ENCODE assay signal across 8 mouse cellular contexts in the genomic region with DNA sequence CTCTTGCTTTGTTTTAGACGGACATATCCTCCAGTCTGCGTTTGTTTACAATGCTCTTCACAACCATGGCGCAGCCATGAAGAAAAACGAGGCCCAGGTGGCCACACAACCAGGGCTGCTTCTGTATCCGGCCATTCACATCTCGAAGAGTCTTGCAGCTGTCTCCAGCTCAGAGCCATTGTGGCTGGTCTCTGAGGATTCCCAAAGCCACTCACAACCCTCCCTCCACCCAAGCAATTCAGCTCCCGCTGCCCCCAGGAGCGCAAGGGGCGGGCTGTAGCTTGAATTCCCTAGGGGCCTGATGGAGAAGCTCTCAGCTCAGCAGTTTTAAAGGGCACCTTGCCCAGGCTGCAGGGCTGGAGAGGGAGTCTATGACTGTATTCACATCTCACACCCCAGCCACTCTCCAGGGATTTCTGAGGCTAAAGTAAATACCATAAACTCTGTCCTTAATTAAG. TPM values are rescaled to one million over a fixed set of nuclear protein-coding genes. Genes with fewer than 3 reads are reported as not detected.
DNase-seq lines count a peak whose midpoint lies in the region; ATAC-seq and TF ChIP-seq lines count a peak whose summit lies in the region.

No protein-coding gene starts in this region.

- peak; percentile 84 for DNase-seq in brain, embryonic 14.5 days (ENCODE audit: low read depth)
- DNase-seq in forebrain, postnatal 0 days, result peak; percentile 72
- DNase-seq in heart, postnatal 10 days, result peak; percentile 67 to 71
- peak; percentile 41 to 64 for DNase-seq in kidney, postnatal 25 days
- peak; percentile 61 for DNase-seq in mesoderm, embryonic 11.5 days (ENCODE audit: low read depth, low spot score)

- no peaks in the 10 kb centered on the region for H3K9me3 ChIP-seq in E14TG2a.4 (ENCODE audit: low read length)
- H3K9me3 ChIP-seq in forebrain, postnatal 0 days (ENCODE audit: low read length), result no peaks in the 10 kb centered on the region
- no peaks in the 10 kb centered on the region for H3K9me3 ChIP-seq in stomach, embryonic 14.5 days (ENCODE audit: control insufficient read depth, low read depth, low read length)

- H3K4me2 ChIP-seq in forebrain, postnatal 0 days (ENCODE audit: low read depth), result peak overlapping the region; percentile 19
- 0 out of 2 replicates have a peak overlapping the region, but pooled peaks have one; percentile 17 for H3K4me2 ChIP-seq in stomach, embryonic 14.5 days (replicated peaks; ENCODE audit: low read depth, low read length)

- TF ChIP-seq CTCF in E14TG2a.4 (conservative IDR thresholded peaks at IDR 0.05; ENCODE audit: low read length), result no peak
- no peak for TF ChIP-seq CTCF in brain, embryonic 14.5 days (IDR thresholded peaks at IDR 0.05; ENCODE audit: borderline replicate concordance, extremely low read depth, insufficient read depth, insufficient read length)
- no peak for TF ChIP-seq CTCF in forebrain, postnatal 0 days (IDR thresholded peaks at IDR 0.05; ENCODE audit: low read depth)

- H3K9ac ChIP-seq in forebrain, postnatal 0 days, result peak overlapping the region; percentile 15
- no peak overlapping the region for H3K9ac ChIP-seq in stomach, embryonic 14.5 days (replicated peaks; ENCODE audit: low read depth, low read length)

- H3K27ac ChIP-seq in forebrain, postnatal 0 days (ENCODE audit: low read depth, low read length), result peak overlapping the region; percentile 82
- peak overlapping the region; percentile 73 for H3K27ac ChIP-seq in stomach, embryonic 14.5 days (ENCODE audit: low read length)

- ATAC-seq in forebrain, postnatal 0 days, result peak; percentile 87
- peak; percentile 56; the same call in 1 of the 2 replicates for ATAC-seq in stomach, embryonic 14.5 days (ENCODE audit: insufficient number of reproducible peaks, insufficient read depth, low FRiP score, low read depth)
- no peak for ATAC-seq in granulocyte monocyte progenitor cell, adult 5-6 weeks (replicated peaks; ENCODE audit: poor library complexity, severe bottlenecking)

- H3K4me3 ChIP-seq in E14TG2a.4 (replicated peaks; ENCODE audit: low read length), result peak overlapping the region; percentile 66
- H3K4me3 ChIP-seq in forebrain, postnatal 0 days (ENCODE audit: low read depth, low read length), result no peak overlapping the region
- no peak overlapping the region for H3K4me3 ChIP-seq in stomach, embryonic 14.5 days (ENCODE audit: low read depth, low read length)

- no peak for TF ChIP-seq POLR2A in brain, embryonic 14.5 days (IDR thresholded peaks at IDR 0.05; ENCODE audit: borderline replicate concordance, extremely low read depth, insufficient read depth, insufficient read length, poor library complexity, severe bottlenecking)

- peaks cover 81% of the 10 kb centered on the region for H3K4me1 ChIP-seq in E14TG2a.4 (replicated peaks; ENCODE audit: low read depth, low read length)
- H3K4me1 ChIP-seq in forebrain, postnatal 0 days (ENCODE audit: insufficient read depth), result peaks cover 12% of the 10 kb centered on the region
- peaks cover 14% of the 10 kb centered on the region for H3K4me1 ChIP-seq in stomach, embryonic 14.5 days (ENCODE audit: control insufficient read depth, insufficient read depth, low read length)

- H3K36me3 ChIP-seq in E14TG2a.4 (ENCODE audit: insufficient read depth, low read length), result no peaks in the 10 kb centered on the region
- no peaks in the 10 kb centered on the region for H3K36me3 ChIP-seq in forebrain, postnatal 0 days (ENCODE audit: insufficient read depth)
- H3K36me3 ChIP-seq in stomach, embryonic 14.5 days (ENCODE audit: control insufficient read depth, insufficient read depth, low read length), result no peaks in the 10 kb centered on the region

- no peaks in the 10 kb centered on the region for H3K27me3 ChIP-seq in E14TG2a.4 (ENCODE audit: insufficient read depth, low read length)
- H3K27me3 ChIP-seq in forebrain, postnatal 0 days (ENCODE audit: insufficient read depth, low read length), result no peaks in the 10 kb centered on the region
- no peaks in the 10 kb centered on the region for H3K27me3 ChIP-seq in stomach, embryonic 14.5 days (ENCODE audit: control insufficient read depth, insufficient read depth, low read length)

- intact Hi-C loops in heart, postnatal 10 days (cut with DNase I), result loop anchor here (5.0 kb wide), 1 partner anchor 69 kb away; no protein-coding TSS in a partner anchor

- 5% methylated on average over 9 of the region's 9 CpGs for WGBS in forebrain, postnatal 0 days
- 10% methylated on average over 9 of the region's 9 CpGs for WGBS in stomach, embryonic 14.5 days

RNA-seq across cellular contexts. Expression of a gene that starts 41.5 kb away (rescaled TPM):
- polyA plus RNA-seq in brain, embryonic 14.5 days (2012; rRNA removed), result 19.7 and 30.3 TPM in 2 replicates
- total RNA-seq in forebrain, postnatal 0 days (2014; rRNA removed), result 88.0 and 97.5 TPM in 2 replicates
- 62.8 and 68.6 TPM in 2 replicates for polyA plus RNA-seq in forebrain, postnatal 0 days (2015; fragmentation: Nextera tagmentation; extraction: Ambion mirVana)
- 100 to 1,000 TPM in 1 of 2 experiments, 10 to 100 TPM in 1; 66.4 to 121 TPM for total RNA-seq in heart, postnatal 10 days (2021)
- 22.2 and 26.6 TPM in 2 replicates for polyA plus RNA-seq in stomach, embryonic 14.5 days (2014; fragmentation: Nextera tagmentation; extraction: Ambion mirVana)
- 1.2 and 8.2 TPM in 2 replicates for total RNA-seq in granulocyte monocyte progenitor cell, adult 5-6 weeks (2014; fragmentation: Nextera tagmentation)
- 8.5 and 12.6 TPM in 2 replicates for total RNA-seq in granulocyte monocyte progenitor cell, adult 5-6 weeks (2017)
